Mouse (Mus musculus): ENCODE measurements at regions not wholly inside any gene's neighbourhood (a gene's known extent, or its start where the extent isn't known, plus 50 kb on each side); places are given as distances from the start of the nearest gene placed in this dataset.

- no peak for TF ChIP-seq CTCF (IDR thresholded peaks at IDR 0.05; ENCODE audit: low read depth)
- no peak for TF ChIP-seq EP300 (optimal IDR thresholded peaks at IDR 0.05)
Observed at GRCm38 (mm10) chr12:26815771-26816170, 346.8 kb downstream of the Cmpk2 start.
